ENCODE assay signal across 12 mouse cellular contexts in the genomic region with DNA sequence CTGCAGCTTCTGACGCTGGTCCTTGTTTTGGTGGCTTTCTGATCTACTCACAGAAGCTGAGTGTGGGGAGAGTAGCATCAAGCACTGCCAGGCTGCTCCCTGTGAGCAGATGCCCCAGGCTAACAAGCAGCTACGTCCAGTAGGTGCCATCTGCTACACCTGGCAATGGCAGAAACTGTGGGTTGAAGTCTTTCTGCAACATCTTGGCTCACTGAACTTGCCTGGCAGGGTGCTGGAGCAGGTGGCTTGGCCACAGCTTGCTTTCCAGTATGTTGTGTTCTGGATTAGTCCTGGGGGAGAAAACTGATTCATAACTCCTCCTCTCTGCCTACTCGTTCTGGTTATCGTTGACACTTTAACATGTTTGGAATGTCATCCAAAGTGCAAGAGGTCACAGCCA.
DNase-seq lines count a peak whose midpoint lies in the region; ATAC-seq and TF ChIP-seq lines count a peak whose summit lies in the region.
"Had no signal": no experiment of that assay in that cellular context is flagged by ENCODE, and none has a peak within 500 bp of the region (broad histone marks: within the 10 kb centered on the region; RNA-seq: fewer than 3 reads in every experiment).

No protein-coding gene starts in this region.

- WGBS in hindbrain, embryonic 16.5 days: 67% methylated on average over 4 of the region's 4 CpGs
- 84% methylated on average over 4 of the region's 4 CpGs for WGBS in hindbrain, embryonic 12.5 days
- 12% methylated on average over 4 of the region's 4 CpGs for WGBS in cerebellum, adult 2 months
- 81% methylated on average over 4 of the region's 4 CpGs for WGBS in heart, embryonic 10.5 days

- H3K27ac ChIP-seq in hindbrain, embryonic 16.5 days (ENCODE audit: low read depth, low read length): no peak overlapping the region
- H3K27ac ChIP-seq in hindbrain, embryonic 12.5 days: no peak overlapping the region
- peak overlapping the region; percentile 52; the same call in 1 of the 2 replicates for H3K27ac ChIP-seq in cerebellum, adult 2 months (ENCODE audit: insufficient read depth, low read length)
- peak overlapping the region; percentile 81 for H3K27ac ChIP-seq in layer of hippocampus, adult 2 months
- H3K27ac ChIP-seq in heart, embryonic 10.5 days: no peak overlapping the region
- H3K27ac ChIP-seq: kidney, embryonic 15.5 days; limb, embryonic 13.5 days had no signal

- no peaks in the 10 kb centered on the region for H3K9me3 ChIP-seq in hindbrain, embryonic 16.5 days (ENCODE audit: control insufficient read depth, low read length)
- no peaks in the 10 kb centered on the region for H3K9me3 ChIP-seq in hindbrain, embryonic 12.5 days (replicated peaks)
- no peaks in the 10 kb centered on the region for H3K9me3 ChIP-seq in heart, embryonic 10.5 days
- H3K9me3 ChIP-seq: kidney, embryonic 15.5 days; limb, embryonic 13.5 days had no signal

- intact Hi-C loops in gastrocnemius, postnatal 36 days (cut with DNase I): no loop called here

- peak; percentile 94 to 99 for DNase-seq in cerebellum, adult 2 months
- peak; percentile 83 for DNase-seq in layer of hippocampus, adult 2 months (ENCODE audit: low spot score in 2 of 2)
- DNase-seq in right cerebral cortex, postnatal 25 days: peak; percentile 58
- no peak for DNase-seq in heart, embryonic 10.5 days (ENCODE audit: low spot score)
- DNase-seq in gastrocnemius, postnatal 36 days: no peak
- DNase-seq in kidney, postnatal 25 days: no peak
- DNase-seq: thymus, postnatal 25 days had no signal

- no peak; the same call in 1 of the 2 replicates for TF ChIP-seq CTCF in cerebellum, adult 2 months (IDR thresholded peaks at IDR 0.05; ENCODE audit: borderline replicate concordance, insufficient read depth, low read depth, low read length)
- TF ChIP-seq CTCF in layer of hippocampus, adult 2 months (conservative IDR thresholded peaks at IDR 0.05): no peak

- no peaks in the 10 kb centered on the region for H3K27me3 ChIP-seq in hindbrain, embryonic 16.5 days (replicated peaks; ENCODE audit: control insufficient read depth, insufficient read depth, low read length)
- H3K27me3 ChIP-seq in hindbrain, embryonic 12.5 days: no peaks in the 10 kb centered on the region
- H3K27me3 ChIP-seq in cerebellum, adult 2 months (ENCODE audit: control insufficient read depth, insufficient read depth, low read length): no peaks in the 10 kb centered on the region
- no peaks in the 10 kb centered on the region for H3K27me3 ChIP-seq in heart, embryonic 10.5 days (ENCODE audit: insufficient read depth, poor library complexity, severe bottlenecking)
- H3K27me3 ChIP-seq: kidney, embryonic 15.5 days; limb, embryonic 13.5 days had no signal

- no peak overlapping the region for H3K4me3 ChIP-seq in hindbrain, embryonic 16.5 days (ENCODE audit: low read length)
- no peak overlapping the region for H3K4me3 ChIP-seq in hindbrain, embryonic 12.5 days
- H3K4me3 ChIP-seq in cerebellum, adult 2 months (replicated peaks; ENCODE audit: insufficient read depth, low read depth, low read length): no peak overlapping the region
- no peak overlapping the region for H3K4me3 ChIP-seq in layer of hippocampus, adult 2 months
- no peak overlapping the region for H3K4me3 ChIP-seq in heart, embryonic 10.5 days
- H3K4me3 ChIP-seq: kidney, embryonic 15.5 days; limb, embryonic 13.5 days had no signal

- H3K36me3 ChIP-seq in hindbrain, embryonic 16.5 days (ENCODE audit: control insufficient read depth, insufficient read depth, low read length): no peaks in the 10 kb centered on the region
- no peaks in the 10 kb centered on the region for H3K36me3 ChIP-seq in hindbrain, embryonic 12.5 days
- no peaks in the 10 kb centered on the region for H3K36me3 ChIP-seq in heart, embryonic 10.5 days
- H3K36me3 ChIP-seq: kidney, embryonic 15.5 days; limb, embryonic 13.5 days had no signal

- no peak for TF ChIP-seq POLR2A in cerebellum, adult 2 months (IDR thresholded peaks at IDR 0.05; ENCODE audit: borderline replicate concordance, insufficient read depth, low read length)

- peak; percentile 86 for ATAC-seq in hindbrain, embryonic 16.5 days
- no peak for ATAC-seq in hindbrain, embryonic 12.5 days (ENCODE audit: low FRiP score)
- ATAC-seq: activated CD4-positive, CD25-positive, alpha-beta regulatory T cell, adult 4 months had no signal

- no peak overlapping the region for H3K4me2 ChIP-seq in hindbrain, embryonic 16.5 days (ENCODE audit: low read length)
- H3K4me2 ChIP-seq in hindbrain, embryonic 12.5 days (replicated peaks): no peak overlapping the region
- H3K4me2 ChIP-seq: kidney, embryonic 15.5 days; limb, embryonic 13.5 days had no signal

- H3K4me1 ChIP-seq in hindbrain, embryonic 16.5 days (ENCODE audit: control insufficient read depth, insufficient read depth, low read depth, low read length): no peaks in the 10 kb centered on the region
- no peaks in the 10 kb centered on the region for H3K4me1 ChIP-seq in hindbrain, embryonic 12.5 days
- peaks cover 17% of the 10 kb centered on the region; the same call in 1 of the 2 replicates for H3K4me1 ChIP-seq in cerebellum, adult 2 months (ENCODE audit: control insufficient read depth, insufficient read depth, low read length)
- no peaks in the 10 kb centered on the region for H3K4me1 ChIP-seq in heart, embryonic 10.5 days
- H3K4me1 ChIP-seq: kidney, embryonic 15.5 days; limb, embryonic 13.5 days had no signal

- H3K9ac ChIP-seq in hindbrain, embryonic 16.5 days (ENCODE audit: low read depth, low read length): no peak overlapping the region
- H3K9ac ChIP-seq in hindbrain, embryonic 12.5 days: no peak overlapping the region
- H3K9ac ChIP-seq: kidney, embryonic 15.5 days; limb, embryonic 13.5 days had no signal

Comparison
In these comparisons a context has a peak if more than half of its experiments do, and no peak if none do; other contexts are left out.
1. H3K27ac ChIP-seq: peak in cerebellum, adult 2 months (single experiment) and layer of hippocampus, adult 2 months (single experiment); none in hindbrain, embryonic 16.5 days (single experiment), hindbrain, embryonic 12.5 days (single experiment) and heart, embryonic 10.5 days (single experiment).
2. DNase-seq: peak in cerebellum, adult 2 months (2 of 2), layer of hippocampus, adult 2 months (2 of 2) and right cerebral cortex, postnatal 25 days (single experiment); none in heart, embryonic 10.5 days (single experiment), gastrocnemius, postnatal 36 days (0 of 2) and kidney, postnatal 25 days (0 of 2).